Mouse (Mus musculus) liver, embryonic 14.5 days (tissue): Measurements from ENCODE around the gene Ttyh3.

Experiments used
- CTCF ChIP-seq: IDR thresholded peaks from 2 replicates; pipeline ENCODE4 v1.5.1; 2016; ENCODE audit warnings: antibody characterized with exemption, low read depth, control low read depth
- EP300 ChIP-seq: IDR thresholded peaks from 2 replicates; pipeline ENCODE4 v1.6.1; 2016; ENCODE audit warnings: antibody characterized with exemption, low read depth

- TF ChIP-seq CTCF (no peak), EP300 (no peak)
Measured at GRCm38 (mm10) chr5:140597787-140598186, 51.0 kb downstream of the Ttyh3 start.
